Mouse (Mus musculus) liver, embryonic 12.5 days (tissue): ENCODE measurements around the gene Gpc6. TPM values are rescaled to one million over a fixed set of nuclear protein-coding genes. Genes with fewer than 3 reads are reported as not detected.

Experiments used
- ATAC-seq: fragments of 200-750 bp; cut with Nextera tagmentation; 2 replicates; pipeline ENCODE4 v1.8.0; 2017; ENCODE audit warnings: moderate number of reproducible peaks, mild to moderate bottlenecking, moderate library complexity
- H3K27ac ChIP-seq: fragments of 300-500 bp; sonication (generic); 2 replicates; pipeline ENCODE4 v1.5.1; 2016; ENCODE audit warnings: mild to moderate bottlenecking
- H3K27me3 ChIP-seq: fragments of 300-500 bp; sonication (generic); replicated peaks from 2 replicates; pipeline ENCODE4 v1.6.1; 2016; ENCODE audit warnings: mild to moderate bottlenecking, moderate library complexity
- H3K36me3 ChIP-seq: fragments of 300-500 bp; sonication (generic); 2 replicates; pipeline ENCODE4 v1.6.1; 2016; ENCODE audit warnings: mild to moderate bottlenecking, moderate library complexity
- H3K4me1 ChIP-seq: fragments of 300-500 bp; sonication (generic); 2 replicates; pipeline ENCODE4 v1.6.1; 2016
- H3K4me2 ChIP-seq: fragments of 300-500 bp; sonication (generic); 2 replicates; pipeline ENCODE4 v1.6.1; 2016; ENCODE audit warnings: mild to moderate bottlenecking, moderate library complexity
- H3K4me3 ChIP-seq: fragments of 300-500 bp; sonication (generic); 2 replicates; pipeline ENCODE4 v1.5.1; 2016; ENCODE audit warnings: mild to moderate bottlenecking, moderate library complexity
- H3K9ac ChIP-seq: fragments of 300-500 bp; sonication (generic); 2 replicates; pipeline ENCODE4 v1.6.1; 2016; ENCODE audit warnings: mild to moderate bottlenecking, moderate library complexity
- H3K9me3 ChIP-seq: fragments of 300-500 bp; sonication (generic); replicated peaks from 2 replicates; pipeline ENCODE4 v1.6.1; 2016; ENCODE audit warnings: mild to moderate bottlenecking, moderate library complexity
- WGBS: fragments of 180-500 bp; shearing (Covaris S2); methylation state at CpG from one replicate; pipeline ENCODE4 v1.1.7; 2016; ENCODE audit not compliant: insufficient replicate concordance; 5-methylcytosine and 5-hydroxymethylcytosine counted together
- polyA plus RNA-seq: library from polyadenylated mRNA; unstranded; fragments of >200 nt; fragmentation: Nextera tagmentation; extraction: Ambion mirVana; gene quantifications from 2 replicates; pipeline ENCODE4 v1.2.1, GENCODE M21; 2016

The Gpc6 gene
- polyA plus RNA-seq, 1 experiment from 2014 or later = 8.4 TPM

DNA sequence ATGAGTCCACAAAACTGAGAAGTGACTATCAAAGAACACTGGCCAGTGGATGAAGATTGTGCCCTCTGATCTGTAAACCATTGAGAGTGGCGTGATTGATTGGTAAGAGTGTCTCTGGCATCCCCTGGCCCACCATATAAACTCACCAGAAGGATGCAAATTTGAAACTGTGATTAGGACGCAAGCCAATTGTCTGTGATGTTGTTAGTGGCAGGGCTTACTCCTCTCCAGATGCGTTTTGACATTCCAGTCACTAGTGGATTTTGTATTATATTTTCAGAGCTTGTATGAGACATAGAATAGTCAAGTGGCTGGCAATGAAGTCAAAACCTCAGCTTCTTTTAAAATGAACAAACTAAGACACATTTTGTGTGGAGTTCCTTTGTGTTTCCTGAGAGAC is 604.3 kb downstream of the Gpc6 start:
- no peak for ATAC-seq

GRCm38 (mm10) chr14:117552776-117553175 is 627.7 kb downstream of the Gpc6 start:
- Histone ChIP-seq H3K4me3 (no peak overlapping the region), H3K4me2 (no peak overlapping the region), H3K4me1 (no peaks in the 10 kb centered on the region), H3K27ac (no peak overlapping the region), H3K27me3 (no peaks in the 10 kb centered on the region), H3K36me3 (no peaks in the 10 kb centered on the region), H3K9me3 (no peaks in the 10 kb centered on the region; the same call in none of the 2 replicates), H3K9ac (no peak overlapping the region)
- ATAC-seq = no peak

More for the DNA sequence above, 604.3 kb downstream of the Gpc6 start:
- Histone ChIP-seq H3K27me3 (no peaks in the 10 kb centered on the region), H3K4me2 (no peak overlapping the region), H3K9ac (no peak overlapping the region), H3K27ac (no peak overlapping the region), H3K9me3 (no peaks in the 10 kb centered on the region), H3K4me1 (no peaks in the 10 kb centered on the region), H3K36me3 (no peaks in the 10 kb centered on the region), H3K4me3 (no peak overlapping the region)
- WGBS = 67% methylated on average over 3 of the region's 3 CpGs

DNA sequence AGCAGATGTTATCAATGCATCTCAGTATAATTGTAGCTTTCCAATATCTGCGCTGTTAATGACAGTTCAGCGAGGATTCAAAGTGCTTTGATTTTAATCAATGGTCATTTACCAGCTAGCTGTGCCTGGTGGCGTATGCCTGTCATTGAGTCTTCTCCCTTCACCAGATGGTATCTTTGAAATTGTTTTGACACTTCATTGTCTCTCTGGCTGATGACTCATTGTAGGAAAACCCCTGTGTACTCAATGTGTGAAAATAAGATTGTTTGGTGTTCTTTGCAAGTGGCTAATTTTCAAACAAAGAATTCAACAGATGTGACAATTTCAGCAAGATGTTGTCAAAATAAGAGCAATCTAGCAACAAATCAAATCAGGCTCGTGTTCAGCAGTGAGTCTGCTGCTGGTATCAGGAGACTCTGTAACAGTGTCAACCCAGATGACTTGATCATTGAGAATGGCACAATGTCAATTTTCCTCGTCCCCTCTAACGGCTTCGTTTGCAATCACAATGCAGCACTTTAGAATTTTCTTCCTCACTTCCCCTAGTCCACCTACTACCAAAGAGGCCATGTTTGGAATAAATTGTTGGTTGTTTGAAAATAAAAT is 631.7 kb downstream of the Gpc6 start:
- H3K36me3 ChIP-seq = no peaks in the 10 kb centered on the region
- ATAC-seq = no peak
- no peaks in the 10 kb centered on the region for H3K9me3 ChIP-seq
- no peak overlapping the region for H3K4me3 ChIP-seq
- 64% methylated on average over 7 of the region's 7 CpGs for WGBS
- H3K27me3 ChIP-seq = no peaks in the 10 kb centered on the region
- no peak overlapping the region for H3K9ac ChIP-seq
- H3K4me1 ChIP-seq = no peaks in the 10 kb centered on the region
- no peak overlapping the region for H3K27ac ChIP-seq
- H3K4me2 ChIP-seq = no peak overlapping the region

GRCm38 (mm10) chr14:117562146-117562545 is 637.0 kb downstream of the Gpc6 start:
- Histone ChIP-seq H3K4me3 (no peak overlapping the region), H3K9me3 (no peaks in the 10 kb centered on the region), H3K4me2 (no peak overlapping the region), H3K27ac (no peak overlapping the region), H3K36me3 (no peaks in the 10 kb centered on the region), H3K4me1 (no peaks in the 10 kb centered on the region), H3K9ac (no peak overlapping the region), H3K27me3 (no peaks in the 10 kb centered on the region)
- ATAC-seq = no peak
- WGBS = 64% methylated on average over 4 of the region's 4 CpGs

DNA sequence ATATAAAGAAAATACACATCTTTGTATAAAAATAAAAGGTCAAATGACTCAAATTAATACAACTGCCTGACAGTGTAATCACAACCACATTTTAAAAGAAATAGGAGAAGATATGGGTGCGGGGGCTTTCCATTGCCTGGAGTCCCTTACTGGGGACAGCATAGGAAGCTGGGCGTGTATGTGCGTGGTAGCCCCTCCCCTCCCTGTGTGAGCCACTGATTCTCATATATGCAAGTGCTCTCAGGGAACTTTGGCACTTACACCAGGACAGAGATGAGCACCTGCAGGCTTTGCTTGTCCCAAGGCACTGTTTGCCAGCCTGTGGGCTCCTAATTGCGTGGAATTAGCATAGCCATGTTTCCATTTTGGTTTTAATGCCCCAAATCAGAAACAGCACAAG is 644.2 kb downstream of the Gpc6 start:
- Histone ChIP-seq H3K36me3 (no peaks in the 10 kb centered on the region), H3K4me2 (no peak overlapping the region), H3K9ac (no peak overlapping the region), H3K4me3 (no peak overlapping the region), H3K27me3 (no peaks in the 10 kb centered on the region), H3K4me1 (no peaks in the 10 kb centered on the region), H3K9me3 (no peaks in the 10 kb centered on the region), H3K27ac (no peak overlapping the region)
- ATAC-seq = no peak
- WGBS = 71% methylated on average over 4 of the region's 4 CpGs

DNA sequence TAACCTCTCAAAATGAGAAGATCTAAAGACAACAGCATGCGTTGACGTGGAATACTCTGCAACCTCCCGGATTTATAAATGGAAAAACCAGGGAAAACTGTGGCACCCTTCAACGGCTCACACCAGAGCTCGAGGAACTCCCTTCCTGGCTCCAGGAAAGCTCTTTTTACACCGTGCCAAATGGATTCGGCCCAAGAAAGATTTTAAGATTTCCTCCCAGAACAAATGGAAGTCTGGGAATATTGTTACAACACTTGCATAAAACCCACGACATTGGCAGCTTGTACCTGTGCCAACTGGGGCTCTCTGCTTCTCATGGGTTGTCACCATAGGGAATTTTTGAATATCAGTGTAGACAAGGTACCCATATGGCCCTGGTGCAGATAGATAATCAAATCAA is 647.1 kb downstream of the Gpc6 start:
- no peaks in the 10 kb centered on the region for H3K9me3 ChIP-seq
- 72% methylated on average over 8 of the region's 8 CpGs for WGBS
- H3K4me1 ChIP-seq = no peaks in the 10 kb centered on the region
- H3K27me3 ChIP-seq = no peaks in the 10 kb centered on the region
- no peak overlapping the region for H3K4me2 ChIP-seq
- H3K36me3 ChIP-seq = no peaks in the 10 kb centered on the region
- H3K27ac ChIP-seq = no peak overlapping the region
- no peak for ATAC-seq
- no peak overlapping the region for H3K4me3 ChIP-seq
- H3K9ac ChIP-seq = no peak overlapping the region

DNA sequence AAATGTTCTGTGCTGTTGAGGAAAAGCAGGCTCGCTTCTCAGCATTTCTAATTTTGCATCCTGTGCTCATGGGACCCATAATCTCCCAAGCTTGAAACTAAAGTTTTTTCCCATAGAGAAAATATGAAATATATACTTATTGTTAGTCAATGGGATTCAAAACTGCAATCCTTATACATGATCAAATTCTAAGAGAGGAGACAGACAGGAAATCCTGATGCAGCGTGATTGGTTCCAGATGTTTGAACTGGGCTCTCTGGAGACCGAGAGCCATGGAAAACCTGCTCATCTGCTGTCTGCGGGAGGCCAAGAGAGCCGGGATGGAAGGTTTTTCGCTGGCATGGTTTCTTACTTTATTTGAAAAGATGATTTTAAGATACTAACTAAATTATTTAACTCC is 649.1 kb downstream of the Gpc6 start:
- Histone ChIP-seq H3K4me3 (no peak overlapping the region), H3K9ac (no peak overlapping the region), H3K4me1 (no peaks in the 10 kb centered on the region), H3K27me3 (no peaks in the 10 kb centered on the region), H3K36me3 (no peaks in the 10 kb centered on the region), H3K27ac (no peak overlapping the region), H3K4me2 (no peak overlapping the region), H3K9me3 (no peaks in the 10 kb centered on the region)
- no peak for ATAC-seq
- WGBS = 71% methylated on average over 6 of the region's 6 CpGs

DNA sequence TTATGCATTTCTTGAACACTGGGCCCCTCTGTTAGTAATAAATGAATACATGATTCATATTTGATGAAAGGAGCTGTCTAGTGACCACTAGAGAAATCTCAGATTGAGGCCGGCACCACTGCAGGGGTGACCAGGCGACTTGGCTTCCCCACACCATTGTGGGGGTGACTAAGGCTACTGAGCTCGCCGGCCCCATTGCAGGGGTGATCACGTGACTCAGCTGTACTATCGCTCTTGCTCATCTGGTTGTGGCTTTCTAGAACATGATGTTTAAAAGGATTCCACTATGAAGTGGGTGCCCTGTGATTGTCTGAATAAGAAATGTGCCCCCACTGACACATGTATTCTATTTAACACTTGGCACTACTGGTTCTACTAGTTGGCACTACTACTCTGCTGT is 656.6 kb downstream of the Gpc6 start:
- no peak overlapping the region for H3K4me2 ChIP-seq

DNA sequence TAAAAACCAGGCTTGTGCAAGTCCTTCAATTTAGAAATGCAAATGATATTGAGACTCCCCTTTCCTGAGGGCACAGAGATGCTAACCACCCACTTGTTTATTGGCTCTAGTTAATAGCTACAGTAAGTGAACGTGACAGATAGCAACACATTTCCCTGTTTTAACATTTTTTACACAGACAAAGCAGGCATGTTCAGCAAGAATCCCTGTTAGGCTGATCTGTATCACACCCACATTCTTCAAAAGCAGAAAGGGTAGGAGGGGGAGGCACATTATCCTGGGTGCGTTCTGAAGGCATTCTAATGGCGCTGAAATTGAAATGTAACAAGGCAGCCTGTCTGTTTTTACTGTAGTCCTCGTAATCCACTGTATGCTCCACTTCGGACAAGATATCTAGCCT is 674.6 kb downstream of the Gpc6 start:
- Histone ChIP-seq H3K4me2 (no peak overlapping the region), H3K9ac (no peak overlapping the region), H3K36me3 (no peaks in the 10 kb centered on the region), H3K9me3 (no peaks in the 10 kb centered on the region), H3K27me3 (no peaks in the 10 kb centered on the region), H3K4me3 (no peak overlapping the region), H3K27ac (no peak overlapping the region), H3K4me1 (no peaks in the 10 kb centered on the region)
- WGBS = 60% methylated on average over 5 of the region's 5 CpGs
- no peak for ATAC-seq

More for the DNA sequence above, 656.6 kb downstream of the Gpc6 start:
- Histone ChIP-seq H3K27me3 (no peaks in the 10 kb centered on the region), H3K9me3 (no peaks in the 10 kb centered on the region), H3K27ac (no peak overlapping the region), H3K4me1 (no peaks in the 10 kb centered on the region), H3K4me3 (no peak overlapping the region), H3K36me3 (no peaks in the 10 kb centered on the region), H3K9ac (no peak overlapping the region)
- 81% methylated on average over 6 of the region's 6 CpGs for WGBS
- no peak for ATAC-seq

DNA sequence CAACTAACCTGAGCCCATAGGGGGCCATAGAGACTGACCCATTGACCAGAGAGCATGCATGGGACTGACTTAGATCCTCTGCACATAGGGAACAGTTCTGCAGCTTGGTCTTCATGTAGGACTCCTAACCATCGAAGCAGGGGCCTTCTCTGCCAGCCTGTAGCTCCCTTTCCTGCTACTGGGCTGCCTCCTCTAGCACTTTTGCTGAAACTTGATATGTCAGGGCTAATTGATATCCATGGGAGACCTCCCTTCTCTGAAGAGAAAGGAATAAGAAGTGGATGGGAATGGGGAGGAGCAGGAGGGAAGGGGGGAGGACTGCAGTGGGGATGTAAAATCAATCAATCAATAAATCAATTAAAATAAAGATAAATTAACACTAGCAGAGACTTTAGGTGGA is 678.7 kb downstream of the Gpc6 start:
- no peak overlapping the region for H3K4me3 ChIP-seq

DNA sequence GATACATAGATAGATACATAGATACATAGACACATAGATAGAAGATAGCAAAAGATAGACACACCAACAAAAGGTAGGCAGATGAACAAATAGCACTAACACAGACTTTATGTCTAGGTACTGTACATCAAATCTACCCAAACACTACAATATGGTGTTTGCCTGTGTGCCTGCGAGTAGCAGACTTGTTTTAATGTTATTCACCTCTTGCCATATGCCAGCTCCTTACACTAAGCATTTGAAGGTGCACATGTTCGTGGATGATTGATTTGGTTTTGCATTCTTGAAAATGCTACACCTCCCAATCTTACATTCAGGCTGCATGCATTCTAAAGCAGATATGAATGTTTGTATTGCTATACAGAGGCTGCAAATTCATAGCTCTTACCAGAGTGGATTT is 680.6 kb downstream of the Gpc6 start:
- Histone ChIP-seq H3K9me3 (0 out of 2 replicates have a peak, but pooled peaks cover 7% of the 10 kb centered on the region), H3K4me1 (no peaks in the 10 kb centered on the region), H3K27me3 (no peaks in the 10 kb centered on the region), H3K4me2 (no peak overlapping the region), H3K27ac (no peak overlapping the region), H3K9ac (no peak overlapping the region), H3K36me3 (no peaks in the 10 kb centered on the region), H3K4me3 (no peak overlapping the region)
- 68% methylated on average over 2 of the region's 2 CpGs for WGBS
- ATAC-seq = no peak

More for the DNA sequence above, 678.7 kb downstream of the Gpc6 start:
- H3K36me3 ChIP-seq = no peaks in the 10 kb centered on the region
- H3K27me3 ChIP-seq = no peaks in the 10 kb centered on the region
- no peak overlapping the region for H3K4me2 ChIP-seq
- WGBS = 42% methylated on average over 1 of the region's 1 CpGs
- no peak overlapping the region for H3K27ac ChIP-seq
- H3K4me1 ChIP-seq = no peaks in the 10 kb centered on the region
- H3K9me3 ChIP-seq = no peaks in the 10 kb centered on the region
- no peak for ATAC-seq
- H3K9ac ChIP-seq = no peak overlapping the region

DNA sequence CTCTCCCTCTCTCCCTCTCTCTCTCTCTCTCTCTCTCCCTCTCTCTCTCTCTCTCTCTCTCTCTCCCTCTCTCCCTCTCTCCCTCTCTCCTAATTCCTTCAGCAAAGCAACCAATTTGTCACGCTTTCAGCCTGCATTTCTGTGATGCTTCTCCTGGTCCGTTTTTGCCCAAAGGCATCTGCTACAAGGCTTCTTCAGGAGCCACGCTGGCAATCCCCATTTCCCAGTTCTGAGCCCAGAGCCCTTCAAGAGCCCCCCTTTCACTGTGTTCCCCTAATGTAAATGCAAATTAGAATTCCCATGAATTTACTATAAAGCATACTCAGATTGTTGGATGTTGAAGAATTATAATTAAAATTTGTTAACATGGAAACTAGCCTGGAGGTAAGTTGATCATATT is 686.0 kb downstream of the Gpc6 start:
- Histone ChIP-seq H3K9ac (no peak overlapping the region), H3K27ac (no peak overlapping the region), H3K4me1 (no peaks in the 10 kb centered on the region), H3K9me3 (0 out of 2 replicates have a peak, but pooled peaks cover 7% of the 10 kb centered on the region), H3K4me2 (no peak overlapping the region), H3K27me3 (no peaks in the 10 kb centered on the region), H3K4me3 (no peak overlapping the region), H3K36me3 (no peaks in the 10 kb centered on the region)
- 60% methylated on average over 3 of the region's 3 CpGs for WGBS
- no peak for ATAC-seq

DNA sequence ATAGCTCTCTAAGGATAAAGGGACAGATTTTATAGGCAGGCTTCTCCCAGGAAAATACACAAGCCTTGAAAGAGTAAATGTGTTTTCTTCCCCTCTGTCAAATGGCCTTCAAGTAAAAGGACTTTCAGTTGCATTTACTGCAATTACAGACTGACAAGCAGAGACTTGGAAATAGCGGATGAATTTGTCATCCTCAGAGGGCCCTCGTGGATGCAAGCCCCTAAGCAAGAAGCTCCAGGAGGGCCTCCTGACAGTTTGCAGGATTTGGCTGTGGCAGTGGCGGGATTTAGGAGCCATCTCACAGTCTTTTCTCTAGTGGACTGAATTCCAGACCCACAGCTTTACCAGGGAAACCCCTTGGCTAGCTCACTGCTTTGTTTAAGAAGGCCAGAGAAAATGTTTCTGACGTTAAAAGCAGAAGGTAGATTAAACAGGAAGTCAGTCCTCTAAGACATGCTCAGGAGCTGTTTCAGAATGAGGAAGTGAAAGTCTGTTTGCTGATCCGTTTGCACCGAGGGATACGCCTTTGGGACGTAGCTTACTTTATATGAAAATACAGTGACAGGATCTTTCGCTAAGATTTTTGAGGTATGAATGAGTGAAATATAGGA is 700.1 kb downstream of the Gpc6 start:
- no peak overlapping the region for H3K4me2 ChIP-seq
- H3K4me3 ChIP-seq = no peak overlapping the region
- H3K4me1 ChIP-seq = no peaks in the 10 kb centered on the region
- 32% methylated on average over 9 of the region's 9 CpGs for WGBS
- no peak overlapping the region for H3K27ac ChIP-seq
- H3K36me3 ChIP-seq = no peaks in the 10 kb centered on the region
- no peak for ATAC-seq
- no peaks in the 10 kb centered on the region for H3K9me3 ChIP-seq
- H3K9ac ChIP-seq = no peak overlapping the region
- no peaks in the 10 kb centered on the region for H3K27me3 ChIP-seq
